Mouse (Mus musculus): Measurements from ENCODE around the gene Cracr2b.

DNA sequence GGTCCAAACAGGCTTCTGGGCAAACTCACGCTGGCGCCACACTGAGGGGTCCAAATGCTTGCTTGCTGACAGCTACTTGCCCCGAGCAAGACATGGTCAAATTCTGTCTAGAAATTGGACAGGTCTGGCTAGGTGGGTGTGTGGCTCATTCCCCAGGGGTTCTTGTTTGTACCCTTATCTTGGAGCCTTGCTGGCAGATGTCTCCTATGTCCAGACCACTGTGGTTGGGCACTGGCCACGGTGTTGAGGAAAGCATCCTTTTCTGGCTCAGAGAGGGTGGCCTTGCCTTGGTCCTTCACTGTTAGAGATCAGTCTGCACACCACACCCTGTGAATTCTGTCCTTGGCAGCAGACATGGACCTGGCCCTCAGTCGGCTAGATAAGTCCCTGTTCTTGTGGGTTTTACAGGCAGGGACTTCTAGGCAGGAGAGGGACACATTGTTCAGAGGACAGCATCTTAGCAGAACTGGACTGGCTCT, 17.4 kb downstream of the Cracr2b start:
- TF ChIP-seq CTCF (IDR thresholded peaks at IDR 0.05; ENCODE audit: control insufficient read depth, insufficient read depth, low read length) (no peak), POLR2A (IDR thresholded peaks at IDR 0.05; ENCODE audit: borderline replicate concordance, control insufficient read depth, low read depth, low read length) (no peak)
